In the genomic region with DNA sequence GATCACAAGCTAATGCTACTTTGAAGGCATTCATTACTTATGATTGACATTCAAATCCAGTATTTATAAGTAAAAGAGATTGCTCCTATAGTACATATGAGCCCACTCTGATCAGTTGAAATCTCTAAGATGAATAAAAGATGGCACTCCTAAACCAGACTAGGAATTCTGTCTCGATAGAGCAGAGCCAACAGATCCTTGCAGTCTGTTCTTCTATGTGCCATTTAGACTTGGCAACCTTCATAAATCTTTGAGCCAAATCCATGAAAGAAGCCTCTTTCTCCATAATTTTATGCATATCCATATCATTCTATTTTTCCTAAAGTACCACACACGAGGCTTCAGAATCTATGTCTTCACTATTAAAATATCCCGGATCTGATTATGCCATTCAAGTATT, we compare ENCODE assay signal across 22 mouse cellular contexts.
"Had no signal": no experiment of that assay in that cellular context is flagged by ENCODE, and none has a peak within 500 bp of the region (broad histone marks: within the 10 kb centered on the region; RNA-seq: fewer than 3 reads in every experiment).

No protein-coding gene starts in this region.

- H3K9ac ChIP-seq: limb, embryonic 13.5 days; liver, embryonic 12.5 days; liver, embryonic 15.5 days; lung, embryonic 15.5 days; midbrain, embryonic 12.5 days; midbrain, embryonic 15.5 days; neural tube, embryonic 13.5 days had no signal

- H3K27me3 ChIP-seq: limb, embryonic 13.5 days; liver, embryonic 12.5 days; liver, embryonic 15.5 days; lung, embryonic 15.5 days; midbrain, embryonic 12.5 days; midbrain, embryonic 15.5 days; neural tube, embryonic 13.5 days had no signal

- H3K36me3 ChIP-seq: limb, embryonic 10.5 days; limb, embryonic 13.5 days; liver, embryonic 12.5 days; liver, embryonic 15.5 days; lung, embryonic 15.5 days; midbrain, embryonic 12.5 days; midbrain, embryonic 15.5 days; neural tube, embryonic 13.5 days had no signal

- H3K4me3 ChIP-seq: layer of hippocampus, adult 2 months; limb, embryonic 10.5 days; limb, embryonic 13.5 days; liver, embryonic 12.5 days; liver, embryonic 15.5 days; lung, embryonic 15.5 days; midbrain, embryonic 12.5 days; midbrain, embryonic 15.5 days; myocyte; neural tube, embryonic 13.5 days had no signal

- H3K9me3 ChIP-seq: limb, embryonic 10.5 days; limb, embryonic 13.5 days; liver, embryonic 12.5 days; liver, embryonic 15.5 days; lung, embryonic 15.5 days; midbrain, embryonic 12.5 days; midbrain, embryonic 15.5 days; neural tube, embryonic 13.5 days had no signal

- H3K4me2 ChIP-seq: limb, embryonic 13.5 days; liver, embryonic 12.5 days; liver, embryonic 15.5 days; lung, embryonic 15.5 days; midbrain, embryonic 12.5 days; midbrain, embryonic 15.5 days; neural tube, embryonic 13.5 days had no signal

- DNase-seq: kidney, postnatal 25 days; layer of hippocampus, adult 9-11 months; liver; lung, adult 18-20 months; lung, postnatal 10 days; lung, postnatal 36 days; retina, postnatal 1 day; right cerebral cortex, postnatal 25 days; thymus, adult 2 months; thymus, postnatal 14 days; thymus, postnatal 4 days had no signal

- ATAC-seq: liver, embryonic 12.5 days; midbrain, embryonic 15.5 days had no signal

- H3K27ac ChIP-seq: kidney, postnatal 0 days; layer of hippocampus, adult 2 months; limb, embryonic 10.5 days; limb, embryonic 13.5 days; liver, embryonic 12.5 days; liver, embryonic 15.5 days; lung, embryonic 15.5 days; midbrain, embryonic 12.5 days; midbrain, embryonic 15.5 days; neural tube, embryonic 13.5 days had no signal

- H3K4me1 ChIP-seq: limb, embryonic 10.5 days; limb, embryonic 13.5 days; liver, embryonic 12.5 days; liver, embryonic 15.5 days; lung, embryonic 15.5 days; midbrain, embryonic 12.5 days; midbrain, embryonic 15.5 days; neural tube, embryonic 13.5 days had no signal
